Mouse (Mus musculus) embryonic fibroblast, embryonic 13.5 days (primary cell): Measurements from ENCODE around the gene Gtf2ird1.

Experiments used
- CTCF ChIP-seq: IDR thresholded peaks from 2 replicates; pipeline ENCODE4 v1.5.1; 2011; ENCODE audit warnings: mild to moderate bottlenecking, control low read depth, low read length, moderate library complexity, borderline replicate concordance; ENCODE audit not compliant: insufficient read depth
- POLR2A ChIP-seq: IDR thresholded peaks from 2 replicates; pipeline ENCODE4 v1.6.1; 2011; ENCODE audit warnings: low read depth, mild to moderate bottlenecking, control low read depth, low read length, moderate library complexity

- TF ChIP-seq CTCF, result no peak
- TF ChIP-seq POLR2A, result no peak
Measured at GRCm38 (mm10) chr5:134462731-134463130, 6.2 kb upstream of the Gtf2ird1 start.
